Comparison of ENCODE assay signal across 8 mouse cellular contexts in the genomic region with DNA sequence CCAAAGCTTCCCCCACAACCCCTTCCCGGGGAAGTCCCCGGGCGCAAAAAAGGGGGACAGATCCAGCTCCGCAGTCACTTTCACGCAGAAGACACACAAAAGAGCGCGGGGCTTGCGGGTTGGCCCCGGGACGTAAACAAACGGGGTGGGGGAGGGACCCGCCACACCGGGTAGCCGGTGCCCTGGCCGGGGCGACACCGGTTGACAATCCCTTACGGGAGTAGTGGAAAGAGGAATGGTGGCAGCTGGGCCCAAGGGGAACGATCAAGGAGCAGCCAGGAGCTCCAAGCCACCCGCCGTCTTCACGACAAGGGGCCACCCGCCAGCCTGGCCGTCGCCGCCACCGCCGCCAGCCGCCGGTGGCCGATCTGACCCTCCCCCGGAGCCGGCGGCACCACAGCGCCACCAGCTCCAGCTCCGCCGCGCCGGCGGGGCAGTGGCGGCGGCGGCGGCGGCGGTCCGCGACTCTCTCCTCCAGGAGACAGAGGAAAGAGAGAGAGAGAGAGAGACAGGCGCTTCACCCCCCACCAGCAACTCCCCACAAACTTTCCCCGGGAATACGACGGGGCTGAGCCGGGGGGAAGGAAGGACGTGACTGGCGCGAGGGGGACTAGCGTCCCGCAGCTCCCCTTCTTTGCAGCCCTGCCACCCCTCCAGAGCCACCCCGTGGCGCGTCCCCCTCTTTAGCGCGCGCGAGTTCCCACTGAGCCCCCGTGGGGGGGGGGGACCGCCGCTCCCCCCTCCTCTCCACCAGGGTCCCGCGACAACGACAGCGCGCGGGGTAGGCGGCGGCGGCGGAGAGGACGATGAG. TPM values are rescaled to one million over a fixed set of nuclear protein-coding genes. Genes with fewer than 3 reads are reported as not detected.
DNase-seq lines count a peak whose midpoint lies in the region; ATAC-seq lines count a peak whose summit lies in the region.

No protein-coding gene starts in this region.

- ATAC-seq in inflammation-experienced regulatory T-cells, adult 6 months: peak; percentile 8
- ATAC-seq in megakaryocyte-erythroid progenitor cell, adult 5-6 weeks (replicated peaks; ENCODE audit: low FRiP score, low TSS enrichment, poor library complexity, severe bottlenecking): 0 out of 2 replicates have a peak, but pooled peaks have one; percentile 9

- peak; percentile 82 to 92 for DNase-seq in adrenal gland, adult (ENCODE audit: inconsistent age in 2 of 2, low spot score in 1 of 2)
- peak; percentile 71 for DNase-seq in embryo, embryonic 10.5 days (ENCODE audit: low spot score)
- peak; percentile 66 for DNase-seq in gastrocnemius, postnatal 25 days
- peak; percentile 50 for DNase-seq in left cerebral cortex, postnatal 4 days
- peak; percentile 67 for DNase-seq in right cerebral cortex, postnatal 25 days
- DNase-seq in urinary bladder, postnatal 14 days (ENCODE audit: low spot score): peak; percentile 63

- intact Hi-C loops in left cerebral cortex, postnatal 4 days (cut with DNase I): loop anchor here (2.0 to 5.0 kb wide), 2 partner anchors 57 to 284 kb away; no protein-coding TSS in a partner anchor

RNA-seq across cellular contexts. Expression of a gene that starts 1.1 kb away (rescaled TPM):
- 10 to 100 TPM; 66.6 to 67.1 TPM for total RNA-seq in gastrocnemius, postnatal 25 days (2021)
- polyA plus RNA-seq in inflammation-experienced regulatory T-cells, adult 6 months (2017; shearing (Covaris generic)): 10 to 100 TPM; 25.9 to 53.1 (median 41.6) TPM
- 100 to 1,000 TPM; 163 to 173 TPM for total RNA-seq in left cerebral cortex, postnatal 4 days (2021)
- total RNA-seq in megakaryocyte-erythroid progenitor cell, adult 5-6 weeks (2014; fragmentation: Nextera tagmentation): 105 and 126 TPM in 2 replicates
- total RNA-seq in megakaryocyte-erythroid progenitor cell, adult 5-6 weeks (2017): 97.0 and 146 TPM in 2 replicates

Comparison
In these comparisons a context has a peak if more than half of its experiments do, and no peak if none do; other contexts are left out.
1. Peak in every context shown above with its lines: DNase-seq and ATAC-seq.